Mouse (Mus musculus) E14TG2a.4 (cell line): Measurements from ENCODE around the gene Nphp3.

Source experiments
- H3K27me3 ChIP-seq: 2 replicates; pipeline ENCODE4 v1.6.1; 2014; ENCODE audit warnings: low read length, control low read depth; ENCODE audit not compliant: insufficient read depth
- H3K36me3 ChIP-seq: 2 replicates; pipeline ENCODE4 v1.6.1; 2014; ENCODE audit warnings: low read length, control low read depth; ENCODE audit not compliant: insufficient read depth
- H3K4me1 ChIP-seq: replicated peaks from 2 replicates; pipeline ENCODE4 v1.6.1; 2014; ENCODE audit warnings: low read depth, low read length, control low read depth
- H3K4me3 ChIP-seq: replicated peaks from 2 replicates; pipeline ENCODE4 v1.5.1; 2014; ENCODE audit warnings: mild to moderate bottlenecking, low read length
- H3K9me3 ChIP-seq: 2 replicates; pipeline ENCODE4 v1.6.1; 2014; ENCODE audit warnings: low read length, control low read depth
- CTCF ChIP-seq: conservative IDR thresholded peaks from 2 replicates; pipeline ENCODE4 v1.5.1; 2014; ENCODE audit warnings: low read length
- NANOG ChIP-seq: IDR thresholded peaks from 2 replicates; pipeline ENCODE4 v1.6.1; 2014; ENCODE audit warnings: borderline replicate concordance, low read length, mixed read lengths
- POU5F1 ChIP-seq: IDR thresholded peaks from 2 replicates; pipeline ENCODE4 v1.6.1; 2014; ENCODE audit warnings: low read length, borderline replicate concordance

Nphp3 gene

GRCm38 (mm10) chr9:104078780-104079179, 76.4 kb downstream of the Nphp3 start:
- no peaks in the 10 kb centered on the region for H3K9me3 ChIP-seq
- peaks cover 26% of the 10 kb centered on the region for H3K36me3 ChIP-seq
- TF ChIP-seq CTCF = no peak
- no peak for TF ChIP-seq POU5F1
- H3K27me3 ChIP-seq = no peaks in the 10 kb centered on the region
- H3K4me1 ChIP-seq = peaks cover 5% of the 10 kb centered on the region
- H3K4me3 ChIP-seq = no peak overlapping the region

DNA sequence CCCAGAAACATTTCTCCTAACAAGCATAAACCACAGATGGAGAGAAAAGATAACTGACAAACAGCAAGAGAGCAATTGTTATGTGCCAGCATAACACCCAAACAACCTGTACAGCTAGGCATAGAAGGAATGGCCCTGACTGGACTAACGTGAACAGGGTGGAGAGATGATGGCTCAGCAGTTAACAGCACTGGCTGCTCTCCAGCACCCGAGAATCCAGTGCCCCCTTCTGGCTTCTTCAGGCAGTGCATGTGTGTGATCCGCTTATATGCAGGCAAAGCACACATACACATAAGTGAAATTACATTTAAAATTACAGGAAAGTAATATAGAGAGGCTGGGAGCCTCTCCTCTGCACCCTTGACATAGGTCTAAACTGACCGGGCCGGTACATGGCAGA, 77.0 kb downstream of the Nphp3 start:
- Histone ChIP-seq H3K9me3 (no peaks in the 10 kb centered on the region), H3K27me3 (no peaks in the 10 kb centered on the region), H3K36me3 (peaks cover 30% of the 10 kb centered on the region), H3K4me3 (no peak overlapping the region), H3K4me1 (peaks cover 11% of the 10 kb centered on the region)
- TF ChIP-seq NANOG = no peak
- peak; percentile 89 for TF ChIP-seq CTCF

DNA sequence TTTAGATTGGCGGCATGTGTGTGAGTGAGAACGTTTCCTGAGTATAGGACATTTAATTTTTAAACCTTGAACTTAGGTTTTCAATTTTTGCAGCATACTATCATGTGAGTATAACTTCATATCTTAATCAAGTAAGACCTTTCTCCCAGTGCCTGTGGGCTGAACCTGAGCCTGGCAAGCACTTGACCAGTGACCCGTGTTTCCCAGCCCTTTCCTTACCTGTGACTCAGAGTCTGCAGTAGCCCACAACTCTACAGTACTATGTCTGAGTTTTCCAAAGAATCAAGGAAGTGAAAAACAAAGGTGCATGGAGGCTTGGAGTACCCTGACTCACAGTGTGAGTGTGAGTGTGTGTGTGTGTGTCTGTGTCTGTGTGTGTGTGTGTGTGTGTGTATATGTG, 77.7 kb downstream of the Nphp3 start:
- no peaks in the 10 kb centered on the region for H3K27me3 ChIP-seq
- H3K4me3 ChIP-seq = no peak overlapping the region
- peaks cover 17% of the 10 kb centered on the region for H3K4me1 ChIP-seq
- H3K36me3 ChIP-seq = peaks cover 35% of the 10 kb centered on the region
- TF ChIP-seq CTCF = no peak
- TF ChIP-seq POU5F1 = no peak
- TF ChIP-seq NANOG = no peak
- H3K9me3 ChIP-seq = no peaks in the 10 kb centered on the region

- H3K36me3 ChIP-seq = peaks cover 28% of the 10 kb centered on the region
- no peaks in the 10 kb centered on the region for H3K27me3 ChIP-seq
- H3K4me1 ChIP-seq = peaks cover 60% of the 10 kb centered on the region
- no peak for TF ChIP-seq NANOG
- no peak for TF ChIP-seq CTCF
- TF ChIP-seq POU5F1 = no peak
- peak overlapping the region; percentile 14; the same call in 1 of the 2 replicates for H3K4me3 ChIP-seq
- H3K9me3 ChIP-seq = no peaks in the 10 kb centered on the region
Measured at GRCm38 (mm10) chr9:104085730-104086429, 83.5 kb downstream of the Nphp3 start.

DNA sequence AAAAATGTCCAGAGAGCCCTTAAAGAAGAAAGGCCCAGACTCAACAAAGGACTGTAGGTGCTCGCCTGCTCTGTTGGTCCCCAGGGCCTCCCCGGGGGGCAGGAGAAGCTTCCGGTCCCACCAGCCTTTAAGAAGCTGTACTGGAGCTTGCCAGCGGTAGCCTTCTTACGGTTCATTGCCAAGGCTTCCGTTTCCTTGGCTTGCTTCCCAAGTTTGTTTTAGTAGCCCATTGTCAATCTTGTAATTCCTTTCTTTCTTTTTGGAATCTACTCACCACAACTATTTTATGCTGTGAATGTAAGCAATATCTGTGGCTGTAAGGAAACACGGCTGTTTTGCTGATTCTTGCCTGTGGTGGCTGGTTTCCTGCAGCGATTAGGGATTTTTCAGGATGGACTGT, 86.2 kb downstream of the Nphp3 start:
- peaks cover 18% of the 10 kb centered on the region for H3K36me3 ChIP-seq
- peaks cover 58% of the 10 kb centered on the region for H3K4me1 ChIP-seq
- no peaks in the 10 kb centered on the region for H3K27me3 ChIP-seq
- no peak for TF ChIP-seq NANOG
- no peak for TF ChIP-seq POU5F1
- TF ChIP-seq CTCF = no peak
- H3K9me3 ChIP-seq = no peaks in the 10 kb centered on the region
- H3K4me3 ChIP-seq = peak overlapping the region; percentile 39; the same call in 1 of the 2 replicates

- Histone ChIP-seq H3K4me3 (no peak overlapping the region), H3K4me1 (peaks cover 14% of the 10 kb centered on the region), H3K9me3 (no peaks in the 10 kb centered on the region), H3K27me3 (no peaks in the 10 kb centered on the region), H3K36me3 (peaks cover 21% of the 10 kb centered on the region)
- TF ChIP-seq POU5F1 (no peak), NANOG (no peak), CTCF (no peak)
Measured at GRCm38 (mm10) chr9:104092945-104093344, 90.6 kb downstream of the Nphp3 start.
